Mouse (Mus musculus): ENCODE results near the gene Cxcl14.
A peak's percentile ranks its signal among the peaks of the same experiment; 100 is the strongest.

Gene Cxcl14

GRCm38 (mm10) chr13:56295943-56296658 lies at the start of gene Cxcl14:
Gene Cxcl14 (minus strand): TSS chr13:56296551.
- DNase-seq, result peak; percentile 47 to 56

- DNase-seq, result no peak
Observed at GRCm38 (mm10) chr13:56344355-56344754, 48.0 kb upstream of the Cxcl14 start.

- DNase-seq, result no peak
Observed at GRCm38 (mm10) chr13:56342491-56342890, 46.1 kb upstream of the Cxcl14 start.

GRCm38 (mm10) chr13:56340513-56340912 lies 44.2 kb upstream of the Cxcl14 start:
- DNase-seq, result no peak

- DNase-seq, result no peak
Observed at GRCm38 (mm10) chr13:56339816-56340215, 43.5 kb upstream of the Cxcl14 start.

- no peak for DNase-seq
Observed at GRCm38 (mm10) chr13:56336982-56337381, 40.6 kb upstream of the Cxcl14 start.

GRCm38 (mm10) chr13:56334802-56335690 lies 38.7 kb upstream of the Cxcl14 start:
- no peak for DNase-seq

- no peak for DNase-seq
Observed at GRCm38 (mm10) chr13:56334236-56334635, 37.9 kb upstream of the Cxcl14 start.

GRCm38 (mm10) chr13:56332356-56332755 lies 36.0 kb upstream of the Cxcl14 start:
- no peak for DNase-seq

- DNase-seq, result no peak
Observed at GRCm38 (mm10) chr13:56330603-56331455, 34.5 kb upstream of the Cxcl14 start.

GRCm38 (mm10) chr13:56329769-56330168 lies 33.4 kb upstream of the Cxcl14 start:
- DNase-seq, result no peak

GRCm38 (mm10) chr13:56329165-56329564 lies 32.8 kb upstream of the Cxcl14 start:
- DNase-seq, result no peak

GRCm38 (mm10) chr13:56327779-56328178 lies 31.4 kb upstream of the Cxcl14 start:
- no peak for DNase-seq

GRCm38 (mm10) chr13:56321635-56322034 lies 25.3 kb upstream of the Cxcl14 start:
- no peak for DNase-seq

GRCm38 (mm10) chr13:56316930-56317329 lies 20.6 kb upstream of the Cxcl14 start:
- DNase-seq, result no peak

- DNase-seq, result no peak
Observed at GRCm38 (mm10) chr13:56315201-56315600, 18.9 kb upstream of the Cxcl14 start.

GRCm38 (mm10) chr13:56305058-56305457 lies 8.7 kb upstream of the Cxcl14 start:
- DNase-seq, result no peak

GRCm38 (mm10) chr13:56304453-56304852 lies 8.1 kb upstream of the Cxcl14 start:
- DNase-seq, result no peak

GRCm38 (mm10) chr13:56299336-56299735 lies 3.0 kb upstream of the Cxcl14 start:
- no peak for DNase-seq

- DNase-seq, result no peak
Observed at GRCm38 (mm10) chr13:56296659-56297020, 289 bp upstream of the Cxcl14 start.

GRCm38 (mm10) chr13:56295586-56295942 lies 787 bp downstream of the Cxcl14 start:
- DNase-seq, result no peak

GRCm38 (mm10) chr13:56294908-56295307 lies 1.4 kb downstream of the Cxcl14 start:
- no peak for DNase-seq

GRCm38 (mm10) chr13:56289998-56290397 lies 6.4 kb downstream of the Cxcl14 start:
- DNase-seq, result no peak

Measured in kidney, postnatal 36 days (tissue).